6 mouse cellular contexts compared by ENCODE assay signal in genomic region chr7:30743617-30744016, GRCm38 (mm10). TPM values are rescaled to one million over a fixed set of nuclear protein-coding genes. Genes with fewer than 3 reads are reported as not detected.
"Had no signal": no experiment of that assay in that cellular context is flagged by ENCODE, and none has a peak within 500 bp of the region (broad histone marks: within the 10 kb centered on the region; RNA-seq: fewer than 3 reads in every experiment).

Gene Gapdhs, minus strand, starts transcription at chr7:30743681.

RNA-seq across cellular contexts. Expression of gene Gapdhs, which starts in this region (rescaled TPM):
- total RNA-seq: layer of hippocampus, adult 2 months; layer of hippocampus, postnatal 10 days; liver, adult 2 months had no signal
- polyA plus RNA-seq: liver, embryonic 16.5 days; small intestine, adult 2 months; urinary bladder, adult 2 months had no signal
